Mouse (Mus musculus) gastrocnemius, postnatal 4 days (tissue): ENCODE data around the gene Ptpre. TPM values are rescaled to one million over a fixed set of nuclear protein-coding genes. Genes with fewer than 3 reads are reported as not detected.

ENCODE experiments used
- DNase-seq, 2 experiments: peaks; one replicate each; pipeline ENCODE4 v3.0.0; 2021 to 2022; ENCODE audit warnings: low spot score in 2 of 2, mixed read lengths in 2 of 2
- total RNA-seq, 2 experiments: library from RNA; stranded (reverse); gene quantifications; 2 replicates each; pipeline ENCODE4 v1.2.3; 2021

The Ptpre gene
- total RNA-seq, 2 experiments from 2014 or later = 9.2 to 10.3 TPM

- DNase-seq = peak in 1 of 2 experiments; percentile 68
Observed at GRCm38 (mm10) chr7:135602881-135603523, 65.7 kb downstream of the Ptpre start.

- no peak for DNase-seq
Observed at GRCm38 (mm10) chr7:135605002-135605803, 67.9 kb downstream of the Ptpre start.

GRCm38 (mm10) chr7:135605804-135606072 is 68.5 kb downstream of the Ptpre start:
- no peak for DNase-seq

- no peak for DNase-seq
Observed at GRCm38 (mm10) chr7:135608208-135608607, 70.9 kb downstream of the Ptpre start.

GRCm38 (mm10) chr7:135609028-135609427 is 71.7 kb downstream of the Ptpre start:
- no peak for DNase-seq

- DNase-seq = no peak
Observed at GRCm38 (mm10) chr7:135609655-135610054, 72.4 kb downstream of the Ptpre start.

GRCm38 (mm10) chr7:135612276-135612675 is 75.0 kb downstream of the Ptpre start:
- DNase-seq = no peak

- no peak for DNase-seq
Observed at GRCm38 (mm10) chr7:135612801-135613200, 75.5 kb downstream of the Ptpre start.

- DNase-seq = no peak
Observed at GRCm38 (mm10) chr7:135613380-135613779, 76.1 kb downstream of the Ptpre start.

GRCm38 (mm10) chr7:135614892-135615291 is 77.6 kb downstream of the Ptpre start:
- DNase-seq = no peak

- peak in 1 of 2 experiments; percentile 8 for DNase-seq
Observed at GRCm38 (mm10) chr7:135616479-135616878, 79.2 kb downstream of the Ptpre start.

GRCm38 (mm10) chr7:135617776-135618175 is 80.5 kb downstream of the Ptpre start:
- DNase-seq = no peak

- DNase-seq = no peak
Observed at GRCm38 (mm10) chr7:135621649-135622048, 84.4 kb downstream of the Ptpre start.

GRCm38 (mm10) chr7:135622241-135622640 is 85.0 kb downstream of the Ptpre start:
- DNase-seq = no peak

GRCm38 (mm10) chr7:135624854-135625253 is 87.6 kb downstream of the Ptpre start:
- DNase-seq = no peak

- DNase-seq = no peak
Observed at GRCm38 (mm10) chr7:135628363-135628762, 91.1 kb downstream of the Ptpre start.

GRCm38 (mm10) chr7:135629019-135629418 is 91.7 kb downstream of the Ptpre start:
- DNase-seq = no peak

- DNase-seq = peak; percentile 38 to 68
Observed at GRCm38 (mm10) chr7:135631776-135632552, 94.7 kb downstream of the Ptpre start.

GRCm38 (mm10) chr7:135632716-135633258 is 95.5 kb downstream of the Ptpre start:
- DNase-seq = no peak

GRCm38 (mm10) chr7:135634851-135635624 is 97.8 kb downstream of the Ptpre start:
- no peak for DNase-seq

GRCm38 (mm10) chr7:135637406-135637980 is 100.2 kb downstream of the Ptpre start:
- DNase-seq = no peak
